Mouse (Mus musculus) heart, postnatal 0 days (tissue): ENCODE results near the gene Gpc5.

Experiments used
- CTCF ChIP-seq: IDR thresholded peaks from 2 replicates; pipeline ENCODE4 v1.5.1; 2016; ENCODE audit warnings: antibody characterized with exemption, control low read depth, low read depth
- EP300 ChIP-seq: IDR thresholded peaks from 2 replicates; pipeline ENCODE4 v1.6.1; 2016; ENCODE audit warnings: antibody characterized with exemption, low read depth

- TF ChIP-seq CTCF (no peak), EP300 (no peak)
Observed at GRCm38 (mm10) chr14:116258126-116258525, 1166.1 kb downstream of the Gpc5 start.
